Mouse (Mus musculus) lung, postnatal 14 days (tissue): ENCODE data around the gene Gbp7.
"Not testable (repeated sequence)": the region's sequence is repeated elsewhere in the genome, so short reads cannot be mapped to it uniquely, and the experiment has no call there.

Experiments used
- DNase-seq: peaks from one replicate; pipeline ENCODE4 v3.0.0; 2021

The Gbp7 gene

GRCm38 (mm10) chr3:142530087-142530953 lies at the start of gene Gbp7:
Gene Gbp7 (plus strand): TSS chr3:142530342.
- DNase-seq = peak; percentile 63

- DNase-seq = peak; percentile 86
Observed at GRCm38 (mm10) chr3:142490465-142490864, 39.7 kb upstream of the Gbp7 start.

- DNase-seq = peak; percentile 93
Observed at GRCm38 (mm10) chr3:142493536-142494061, 36.5 kb upstream of the Gbp7 start, which contains the start of gene Gbp5. Gene Gbp5 (plus strand): TSS chr3:142493978.

GRCm38 (mm10) chr3:142495146-142495655 lies 34.9 kb upstream of the Gbp7 start:
- no peak for DNase-seq

- DNase-seq = peak; percentile 27
Observed at GRCm38 (mm10) chr3:142496113-142497101, 33.7 kb upstream of the Gbp7 start.

- no peak for DNase-seq
Observed at GRCm38 (mm10) chr3:142497123-142497841, 32.9 kb upstream of the Gbp7 start.

- no peak for DNase-seq
Observed at GRCm38 (mm10) chr3:142498941-142499340, 31.2 kb upstream of the Gbp7 start.

- no peak for DNase-seq
Observed at GRCm38 (mm10) chr3:142528116-142528515, 2.0 kb upstream of the Gbp7 start.

GRCm38 (mm10) chr3:142529597-142529996 lies 545 bp upstream of the Gbp7 start:
- no peak for DNase-seq

GRCm38 (mm10) chr3:142531595-142531994 lies 1.5 kb downstream of the Gbp7 start:
- DNase-seq = no peak

- DNase-seq = no peak
Observed at GRCm38 (mm10) chr3:142533185-142533584, 3.0 kb downstream of the Gbp7 start.

GRCm38 (mm10) chr3:142535667-142536066 lies 5.5 kb downstream of the Gbp7 start:
- no peak for DNase-seq

- DNase-seq = no peak
Observed at GRCm38 (mm10) chr3:142541391-142541790, 11.2 kb downstream of the Gbp7 start.

GRCm38 (mm10) chr3:142542776-142543175 lies 12.6 kb downstream of the Gbp7 start:
- not testable (repeated sequence) for DNase-seq

- no peak for DNase-seq
Observed at GRCm38 (mm10) chr3:142546690-142547089, 16.5 kb downstream of the Gbp7 start.

GRCm38 (mm10) chr3:142550052-142550676 lies 20.0 kb downstream of the Gbp7 start:
- DNase-seq = no peak

GRCm38 (mm10) chr3:142554601-142555000 lies 24.5 kb downstream of the Gbp7 start:
- no peak for DNase-seq

GRCm38 (mm10) chr3:142555623-142556022 lies 25.5 kb downstream of the Gbp7 start:
- DNase-seq = no peak

- peak; percentile 41 for DNase-seq
Observed at GRCm38 (mm10) chr3:142559632-142560228, 29.6 kb downstream of the Gbp7 start, which contains the start of gene Gbp3. Gene Gbp3 (plus strand): TSS chr3:142560026.

- peak; percentile 91 for DNase-seq
Observed at GRCm38 (mm10) chr3:142560296-142560948, 30.3 kb downstream of the Gbp7 start.
